Mouse (Mus musculus): ENCODE data around the gene Leo1.

The Leo1 gene

DNA sequence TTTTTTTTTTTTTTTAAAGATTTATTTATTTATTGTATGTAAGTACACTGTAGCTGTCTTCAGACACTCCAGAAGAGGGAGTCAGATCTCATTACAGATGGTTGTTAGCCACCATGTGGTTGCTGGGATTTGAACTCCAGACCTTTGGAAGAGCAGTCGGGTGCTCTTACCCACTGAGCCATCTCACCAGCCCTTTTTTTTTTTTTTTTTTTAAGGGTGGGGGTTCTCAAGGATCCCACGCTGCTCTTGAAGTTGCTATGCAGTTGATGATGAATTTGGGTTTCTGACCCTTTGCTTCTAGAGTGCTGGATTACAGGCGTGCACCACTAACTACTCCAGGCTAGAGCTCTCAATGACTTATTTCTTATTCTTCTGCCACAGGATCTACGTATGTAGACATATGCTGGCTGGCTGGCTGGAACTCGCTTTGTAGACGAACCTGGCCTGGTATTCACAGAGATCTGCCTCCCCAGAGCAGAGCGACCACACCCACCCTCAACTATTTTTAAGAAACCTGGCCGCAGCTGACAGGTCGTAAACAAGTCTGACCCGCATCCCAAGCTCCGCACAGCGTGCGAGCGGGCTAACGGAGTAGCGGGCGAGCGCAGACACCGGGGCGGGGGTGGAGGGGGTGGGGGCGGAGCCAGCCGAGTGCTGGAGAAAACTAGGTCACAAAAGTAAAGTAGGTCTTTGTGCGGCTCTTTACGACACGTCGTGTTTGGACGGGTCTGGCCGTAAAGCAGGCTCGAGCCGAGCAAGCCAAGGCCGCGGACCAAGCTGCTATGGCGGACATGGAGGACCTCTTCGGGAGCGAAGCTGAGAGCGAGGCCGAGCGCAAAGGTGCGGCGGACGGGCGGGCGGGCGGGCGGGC lies at the start of gene Leo1:
TSS of gene Leo1 (plus strand) at position 729 of the 871 bp plus-strand sequence.
- DNase-seq (ENCODE audit: low read depth, low spot score), result peak; percentile 96

DNA sequence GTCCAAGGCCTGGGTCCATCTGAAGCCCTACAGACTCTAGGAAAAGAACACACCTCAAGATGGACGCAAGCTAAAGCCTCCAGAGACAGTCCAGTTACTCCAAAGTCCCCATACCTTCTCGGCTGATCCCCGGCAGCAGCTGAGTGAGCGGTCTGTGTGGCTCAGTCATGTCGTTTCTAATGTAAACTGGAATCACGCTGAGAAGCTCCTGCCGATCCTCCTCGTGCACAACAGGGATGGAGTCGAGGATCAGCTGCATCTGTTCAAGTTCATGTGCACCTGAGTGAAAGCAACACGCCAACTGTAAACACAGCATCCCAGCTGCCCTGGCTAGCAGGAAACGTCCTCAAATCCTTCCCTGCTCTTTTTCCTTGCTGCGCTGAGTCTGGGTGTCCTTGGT lies 48.1 kb upstream of the Leo1 start:
- peak; percentile 90 for DNase-seq (ENCODE audit: low read depth, low spot score)

DNA sequence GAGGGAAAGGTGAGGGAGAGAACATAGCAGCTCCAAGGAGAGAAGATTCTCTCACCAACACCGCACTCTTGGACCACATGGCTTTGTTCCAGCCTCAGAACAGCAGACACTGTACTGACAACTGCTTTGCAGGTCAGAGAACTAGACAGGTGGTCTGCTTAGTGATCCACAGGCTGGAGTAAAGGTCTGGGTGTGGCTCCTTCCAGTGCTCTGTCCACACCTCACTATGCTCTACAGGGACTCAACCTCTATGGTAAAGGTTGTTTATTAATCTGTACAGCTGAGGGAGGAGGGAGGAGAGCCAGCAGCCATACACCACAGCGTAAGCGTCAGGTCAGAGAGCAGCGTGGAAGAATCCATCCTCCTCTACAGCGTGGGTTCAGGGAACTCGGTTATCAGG lies 45.4 kb upstream of the Leo1 start:
- DNase-seq (ENCODE audit: low read depth, low spot score), result no peak

DNA sequence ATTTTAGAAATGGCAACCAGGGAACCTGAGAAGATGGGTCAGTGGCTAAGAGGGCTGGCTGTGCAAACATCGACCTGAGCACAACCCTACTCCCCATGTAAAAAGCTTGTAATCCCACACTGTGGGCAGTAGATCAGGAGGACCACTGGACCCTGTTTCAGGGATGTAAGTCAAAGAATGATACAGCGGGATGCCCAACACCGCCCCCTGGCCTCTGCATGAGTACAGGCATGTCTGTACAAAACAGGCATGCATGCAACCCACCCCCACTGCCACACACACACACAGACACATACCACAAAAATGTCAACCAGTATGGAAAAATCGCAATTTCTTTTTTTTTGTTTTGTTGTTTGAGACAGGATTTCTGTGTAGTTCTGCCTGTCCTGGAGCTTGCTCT lies 42.3 kb upstream of the Leo1 start:
- no peak for DNase-seq (ENCODE audit: low read depth, low spot score)

DNA sequence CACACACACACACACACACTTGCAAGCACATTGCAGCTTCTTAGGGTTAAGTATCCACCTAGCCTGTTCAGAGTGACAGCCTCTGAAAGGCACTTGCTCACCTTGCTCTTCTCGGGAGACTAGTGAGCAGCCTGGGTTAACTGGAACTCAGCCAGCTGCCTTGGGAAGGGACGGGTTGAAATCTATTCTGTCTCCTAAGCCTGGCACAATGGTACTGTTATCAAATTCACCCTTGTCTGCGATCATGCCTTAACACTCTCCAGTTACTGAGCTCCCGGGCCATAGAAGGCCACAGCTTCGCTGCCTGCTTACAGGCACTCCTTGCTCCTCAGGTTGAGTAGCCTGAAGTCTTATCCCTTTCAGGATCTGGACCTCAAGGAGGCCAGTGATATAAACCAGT lies 40.7 kb upstream of the Leo1 start:
- no peak for DNase-seq (ENCODE audit: low read depth, low spot score)

- no peak for DNase-seq (ENCODE audit: low read depth, low spot score)
Measured at GRCm38 (mm10) chr9:75401593-75402504, 39.5 kb upstream of the Leo1 start.

- no peak for DNase-seq (ENCODE audit: low read depth, low spot score)
Measured at GRCm38 (mm10) chr9:75403520-75403919, 37.8 kb upstream of the Leo1 start.

DNA sequence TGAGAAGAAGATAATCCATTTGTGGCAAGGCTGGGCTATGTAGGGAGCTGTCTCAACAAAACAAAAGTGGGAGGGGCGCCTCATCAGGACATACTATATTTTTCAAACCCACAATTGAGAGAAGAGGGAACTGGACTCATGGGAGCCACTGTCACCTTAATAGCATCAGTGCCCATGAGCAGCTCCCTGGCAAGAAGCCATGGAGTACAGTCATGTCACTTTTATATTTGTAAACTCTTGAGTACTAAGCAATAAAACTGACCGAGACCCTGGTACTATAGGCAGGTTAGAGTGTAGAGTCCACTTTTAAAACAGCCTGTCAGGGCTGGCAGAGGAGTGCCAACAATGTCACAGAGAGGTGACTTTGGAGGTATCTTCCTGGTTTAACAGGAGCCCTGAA lies 35.2 kb upstream of the Leo1 start:
- DNase-seq (ENCODE audit: low read depth, low spot score), result no peak

- no peak for DNase-seq (ENCODE audit: low read depth, low spot score)
Measured at GRCm38 (mm10) chr9:75407803-75408202, 33.5 kb upstream of the Leo1 start.

GRCm38 (mm10) chr9:75408204-75408826 lies 33.0 kb upstream of the Leo1 start:
- no peak for DNase-seq (ENCODE audit: low read depth, low spot score)

DNA sequence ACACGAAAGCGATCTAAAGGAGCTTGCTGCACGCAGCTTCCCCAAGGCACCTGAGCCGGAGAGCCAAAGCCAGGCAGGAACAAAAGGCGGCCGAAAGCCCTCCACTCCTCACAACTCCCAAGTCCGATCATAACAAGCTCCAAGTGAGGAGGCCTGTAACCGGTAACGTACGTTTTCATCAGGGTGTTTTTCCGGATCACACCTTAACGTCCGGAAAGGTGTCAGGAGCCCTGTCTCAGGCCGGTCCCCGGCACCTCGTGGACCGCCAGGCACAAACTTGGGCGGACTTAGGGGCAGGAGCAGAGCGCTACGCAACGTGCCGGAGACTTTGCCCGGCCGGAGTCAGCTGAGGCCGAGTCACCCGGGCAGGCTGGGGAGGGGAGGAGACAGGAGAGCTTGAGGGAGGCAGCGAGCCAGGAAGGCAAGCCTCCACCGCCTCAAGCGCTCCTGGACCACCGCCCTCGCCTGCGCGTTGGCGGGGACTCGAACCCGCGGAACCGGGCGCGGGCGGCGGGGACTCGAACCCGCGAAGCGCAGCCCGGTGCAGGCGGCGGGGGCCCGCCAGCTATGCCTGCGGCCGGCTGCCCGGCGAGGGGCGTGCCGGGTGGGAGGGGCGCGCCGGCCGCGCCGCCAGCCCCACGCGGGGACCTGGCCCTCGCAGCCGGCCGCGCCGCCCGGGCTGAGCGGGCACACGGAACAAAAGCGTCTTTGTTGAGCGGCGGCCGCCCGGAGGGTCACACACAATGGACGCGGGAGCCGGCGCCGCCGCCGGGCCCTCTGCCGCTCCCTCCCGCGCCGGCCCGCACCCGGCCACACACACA lies 32.1 kb upstream of the Leo1 start:
- peak; percentile 81 for DNase-seq (ENCODE audit: low read depth, low spot score)

- peak; percentile 91 for DNase-seq (ENCODE audit: low read depth, low spot score)
Measured at GRCm38 (mm10) chr9:75409852-75410378, 31.4 kb upstream of the Leo1 start, which contains the start of gene Mapk6. Mapk6 (minus strand) TSS chr9:75410005.

DNA sequence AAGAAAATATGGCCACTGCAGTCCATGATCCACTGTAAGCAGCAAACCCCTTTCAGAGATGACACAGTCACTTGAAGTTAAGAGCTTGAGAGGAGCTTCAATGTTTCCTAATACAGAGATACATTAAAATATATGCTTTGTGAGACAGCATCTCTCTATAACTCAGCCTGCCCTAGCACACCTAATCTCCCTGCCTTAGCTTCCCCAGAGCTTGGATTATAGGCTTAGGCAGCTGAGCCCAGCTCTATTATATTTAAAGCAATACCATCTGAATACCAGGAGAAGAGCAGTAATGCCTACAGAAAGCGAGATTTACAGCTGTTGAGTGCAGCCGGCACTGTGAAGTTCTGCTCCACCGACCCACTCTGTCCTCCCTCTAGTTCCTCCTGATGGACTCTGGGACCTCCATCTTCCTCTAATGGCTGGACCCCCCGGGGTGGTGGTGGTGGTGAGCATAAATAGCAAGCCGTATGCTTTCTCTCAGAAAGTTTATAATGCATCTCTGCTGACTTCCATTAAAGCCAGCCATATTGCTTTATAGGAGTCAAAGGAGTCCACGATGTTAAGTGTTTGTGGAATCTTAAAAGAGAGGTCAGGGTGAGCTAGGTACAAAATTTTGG lies 30.3 kb upstream of the Leo1 start:
- no peak for DNase-seq (ENCODE audit: low read depth, low spot score)

DNA sequence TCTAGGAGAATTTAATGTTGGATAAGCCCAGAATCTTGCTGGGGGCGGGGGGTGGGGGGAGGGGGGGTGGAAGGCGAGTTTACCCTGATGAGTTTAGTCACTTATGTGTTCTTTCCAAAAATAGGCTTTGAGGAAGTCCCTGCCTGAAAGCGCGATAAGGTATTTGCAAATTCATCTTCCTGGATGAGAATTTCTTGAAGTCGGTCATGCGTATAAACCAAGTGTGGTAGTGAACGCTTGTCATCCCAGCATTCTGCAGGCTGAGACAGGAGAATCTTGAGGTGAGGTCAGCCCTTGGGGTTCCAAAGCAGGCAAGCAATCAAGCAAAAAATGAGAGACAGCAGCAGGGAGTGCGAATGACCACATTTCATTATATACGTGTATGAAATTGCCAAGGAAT lies 29.7 kb upstream of the Leo1 start:
- no peak for DNase-seq (ENCODE audit: low read depth, low spot score)

DNA sequence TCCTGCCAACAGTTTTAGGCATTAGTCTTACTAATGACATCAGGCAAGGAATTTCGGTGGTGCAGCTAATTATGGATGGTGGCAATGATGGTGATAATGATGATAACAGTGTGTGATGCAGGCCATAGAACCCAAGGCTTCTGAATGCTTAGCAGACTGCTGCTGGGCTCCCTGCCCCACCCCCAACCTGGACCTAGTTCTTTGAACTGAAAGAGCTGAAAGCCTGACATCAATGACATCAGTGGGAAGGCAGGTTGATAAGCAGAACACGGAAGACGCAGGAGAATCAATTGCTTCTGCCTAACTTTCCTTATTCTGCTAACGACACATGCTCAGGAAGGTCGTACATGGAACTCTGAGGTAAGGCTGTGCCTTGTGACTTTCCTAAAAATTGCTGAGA lies 28.1 kb upstream of the Leo1 start:
- DNase-seq (ENCODE audit: low read depth, low spot score), result no peak

DNA sequence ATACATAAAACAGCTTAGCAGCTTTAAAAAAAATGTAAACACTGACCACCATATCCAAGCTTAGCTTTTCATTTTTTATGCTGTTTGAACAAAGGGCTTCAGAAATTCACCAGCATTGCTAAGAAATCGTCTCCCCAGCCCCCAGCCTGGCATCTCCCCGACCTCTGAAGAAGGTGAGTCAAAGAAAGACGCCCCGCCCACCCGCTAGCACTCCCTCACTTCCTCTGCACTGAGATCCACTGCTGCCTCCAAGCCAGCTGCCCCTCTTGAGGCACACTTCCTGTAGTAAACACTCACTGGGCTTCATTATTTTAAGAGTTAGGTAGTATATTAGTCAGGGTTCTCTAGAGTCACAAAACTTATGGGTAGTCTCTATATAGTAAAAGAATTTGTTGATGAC lies 27.1 kb upstream of the Leo1 start:
- DNase-seq (ENCODE audit: low read depth, low spot score), result peak; percentile 78

- DNase-seq (ENCODE audit: low read depth, low spot score), result no peak
Measured at GRCm38 (mm10) chr9:75422251-75422691, 19.1 kb upstream of the Leo1 start.

GRCm38 (mm10) chr9:75423683-75424082 lies 17.6 kb upstream of the Leo1 start:
- DNase-seq (ENCODE audit: low read depth, low spot score), result peak; percentile 75

DNA sequence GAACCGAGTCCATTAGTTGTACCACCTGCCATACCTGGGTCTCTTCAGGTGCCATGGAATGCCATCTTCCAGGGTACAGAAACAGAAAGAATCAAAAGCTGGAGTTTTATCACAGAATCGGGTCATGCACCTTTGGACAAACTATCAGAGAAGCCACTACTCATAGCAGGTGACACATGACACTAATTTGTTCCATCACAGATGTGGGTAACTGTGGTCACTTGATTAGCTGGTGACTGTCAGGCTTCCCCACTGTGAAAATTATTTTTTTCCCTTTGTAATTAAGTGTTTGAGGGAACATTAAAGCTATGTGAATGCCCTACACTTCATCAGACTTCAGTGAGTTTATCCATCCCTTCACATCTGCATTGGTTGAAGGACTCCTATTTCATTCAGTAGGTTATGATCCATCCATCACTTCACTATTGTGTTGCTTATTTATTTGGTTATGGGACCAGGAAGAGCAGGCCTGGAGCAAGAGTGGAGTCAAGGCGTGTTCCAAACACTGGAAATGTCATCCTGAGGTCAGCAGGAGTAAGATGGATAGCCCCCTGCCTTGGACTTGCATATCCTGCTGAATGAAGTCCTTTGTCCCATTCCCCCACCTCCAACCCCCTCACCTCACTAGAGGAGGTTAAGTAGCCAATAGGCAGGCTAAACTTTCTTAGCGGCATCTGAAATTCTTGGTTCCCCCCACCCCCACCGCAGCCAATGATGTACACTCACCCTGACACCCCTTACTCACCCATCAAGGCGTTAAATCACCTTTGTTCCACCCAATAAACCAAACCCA lies 16.8 kb upstream of the Leo1 start:
- peak; percentile 98 for DNase-seq (ENCODE audit: low read depth, low spot score)
